10 mouse cellular contexts compared by ENCODE assay signal in genomic region chr2:91462196-91462595, GRCm38 (mm10). TPM values are rescaled to one million over a fixed set of nuclear protein-coding genes. Genes with fewer than 3 reads are reported as not detected.
DNase-seq lines count a peak whose midpoint lies in the region; ATAC-seq and TF ChIP-seq lines count a peak whose summit lies in the region.
"Had no signal": no experiment of that assay in that cellular context is flagged by ENCODE, and none has a peak within 500 bp of the region (broad histone marks: within the 10 kb centered on the region; RNA-seq: fewer than 3 reads in every experiment).

No protein-coding gene starts in this region.

- no peak for DNase-seq in kidney, adult 2 months
- peak; percentile 51 for DNase-seq in forebrain, embryonic 11.5 days (ENCODE audit: low spot score)
- DNase-seq in limb, embryonic 10.5 days (ENCODE audit: low spot score), result peak; percentile 55
- no peak for DNase-seq in thymus, postnatal 14 days
- DNase-seq in frontal cortex, postnatal 14 days (ENCODE audit: low spot score in 2 of 2), result no peak
- DNase-seq in liver, embryonic 11.5 days (ENCODE audit: low spot score), result no peak
- DNase-seq: adrenal gland, postnatal 14 days; thymus, adult 18-20 months had no signal

- no peak for TF ChIP-seq POLR2A in kidney, adult 2 months (IDR thresholded peaks at IDR 0.05; ENCODE audit: low read depth, low read length)

- no peaks in the 10 kb centered on the region for H3K9me3 ChIP-seq in kidney, embryonic 16.5 days (ENCODE audit: low read length)
- no peaks in the 10 kb centered on the region for H3K9me3 ChIP-seq in forebrain, embryonic 11.5 days (ENCODE audit: control insufficient read depth, low read length)
- H3K9me3 ChIP-seq in limb, embryonic 10.5 days (replicated peaks), result no peaks in the 10 kb centered on the region
- H3K9me3 ChIP-seq in neural tube, embryonic 15.5 days (replicated peaks), result no peaks in the 10 kb centered on the region
- peaks cover 5% of the 10 kb centered on the region; the same call in 1 of the 2 replicates for H3K9me3 ChIP-seq in liver, embryonic 11.5 days (ENCODE audit: control insufficient read depth, low read length)

- TF ChIP-seq CTCF in kidney, adult 2 months (conservative IDR thresholded peaks at IDR 0.05; ENCODE audit: insufficient read depth, insufficient read length, low read depth, low read length), result no peak

- no peaks in the 10 kb centered on the region for H3K27me3 ChIP-seq in kidney, embryonic 16.5 days (ENCODE audit: insufficient read depth, low read length)
- no peaks in the 10 kb centered on the region for H3K27me3 ChIP-seq in kidney, adult 2 months (replicated peaks; ENCODE audit: control insufficient read depth, insufficient read depth, low read length)
- no peaks in the 10 kb centered on the region for H3K27me3 ChIP-seq in forebrain, embryonic 11.5 days (ENCODE audit: control insufficient read depth, insufficient read depth, low read length)
- no peaks in the 10 kb centered on the region for H3K27me3 ChIP-seq in limb, embryonic 10.5 days (ENCODE audit: low read depth, poor library complexity, severe bottlenecking)
- H3K27me3 ChIP-seq in neural tube, embryonic 15.5 days (replicated peaks), result 0 out of 2 replicates have a peak, but pooled peaks cover 5% of the 10 kb centered on the region
- H3K27me3 ChIP-seq in liver, embryonic 11.5 days (replicated peaks; ENCODE audit: control insufficient read depth, insufficient read depth, low read length), result peaks cover 28% of the 10 kb centered on the region

- no peak for ATAC-seq in kidney, embryonic 16.5 days (ENCODE audit: low FRiP score, low TSS enrichment)
- ATAC-seq in forebrain, embryonic 11.5 days (replicated peaks; ENCODE audit: low FRiP score), result no peak
- ATAC-seq in neural tube, embryonic 15.5 days (ENCODE audit: low FRiP score), result no peak
- ATAC-seq in liver, embryonic 11.5 days (replicated peaks; ENCODE audit: low FRiP score), result no peak

- no peaks in the 10 kb centered on the region for H3K36me3 ChIP-seq in kidney, embryonic 16.5 days (ENCODE audit: insufficient read depth, low read length)
- H3K36me3 ChIP-seq in kidney, adult 2 months (ENCODE audit: control insufficient read depth, insufficient read depth, low read length), result no peaks in the 10 kb centered on the region
- no peaks in the 10 kb centered on the region for H3K36me3 ChIP-seq in forebrain, embryonic 11.5 days (ENCODE audit: control insufficient read depth, insufficient read depth, low read length)
- peaks cover 11% of the 10 kb centered on the region; the same call in 1 of the 2 replicates for H3K36me3 ChIP-seq in limb, embryonic 10.5 days
- H3K36me3 ChIP-seq in neural tube, embryonic 15.5 days, result no peaks in the 10 kb centered on the region
- H3K36me3 ChIP-seq in liver, embryonic 11.5 days (ENCODE audit: control insufficient read depth, insufficient read depth, low read length), result no peaks in the 10 kb centered on the region

- peak overlapping the region; percentile 36 for H3K4me2 ChIP-seq in kidney, embryonic 16.5 days (replicated peaks; ENCODE audit: low read depth, low read length)
- peak overlapping the region; percentile 38 for H3K4me2 ChIP-seq in forebrain, embryonic 11.5 days (ENCODE audit: low read depth, low read length, severe bottlenecking)
- H3K4me2 ChIP-seq in neural tube, embryonic 15.5 days, result peak overlapping the region; percentile 51
- no peak overlapping the region for H3K4me2 ChIP-seq in liver, embryonic 11.5 days

- H3K4me3 ChIP-seq in kidney, embryonic 16.5 days (ENCODE audit: low read length), result no peak overlapping the region; the same call in 1 of the 2 replicates
- no peak overlapping the region for H3K4me3 ChIP-seq in kidney, adult 2 months (ENCODE audit: insufficient read depth, low read depth, low read length)
- H3K4me3 ChIP-seq in forebrain, embryonic 11.5 days (ENCODE audit: low read depth, low read length), result no peak overlapping the region
- peak overlapping the region; percentile 36 for H3K4me3 ChIP-seq in limb, embryonic 10.5 days
- 0 out of 2 replicates have a peak overlapping the region, but pooled peaks have one; percentile 5 for H3K4me3 ChIP-seq in neural tube, embryonic 15.5 days (replicated peaks)
- H3K4me3 ChIP-seq in liver, embryonic 11.5 days (ENCODE audit: low read depth, low read length), result no peak overlapping the region

- 0 out of 2 replicates have a peak overlapping the region, but pooled peaks have one; percentile 22 for H3K27ac ChIP-seq in kidney, embryonic 16.5 days (ENCODE audit: low read length)
- H3K27ac ChIP-seq in kidney, adult 2 months (ENCODE audit: insufficient read depth, low read depth, low read length), result no peak overlapping the region
- peak overlapping the region; percentile 54; the same call in 1 of the 2 replicates for H3K27ac ChIP-seq in forebrain, embryonic 11.5 days (ENCODE audit: low read depth, low read length)
- peak overlapping the region; percentile 84 for H3K27ac ChIP-seq in limb, embryonic 10.5 days
- H3K27ac ChIP-seq in neural tube, embryonic 15.5 days (replicated peaks), result no peak overlapping the region
- no peak overlapping the region for H3K27ac ChIP-seq in liver, embryonic 11.5 days (ENCODE audit: low read depth, low read length)

- H3K4me1 ChIP-seq in kidney, embryonic 16.5 days (ENCODE audit: insufficient read depth, low read length), result peaks cover 44% of the 10 kb centered on the region
- H3K4me1 ChIP-seq in kidney, adult 2 months (ENCODE audit: control insufficient read depth, insufficient read depth, low read length), result peaks cover 14% of the 10 kb centered on the region
- peaks cover 25% of the 10 kb centered on the region for H3K4me1 ChIP-seq in forebrain, embryonic 11.5 days (replicated peaks; ENCODE audit: control insufficient read depth, insufficient read depth, low read length)
- peaks cover 60% of the 10 kb centered on the region for H3K4me1 ChIP-seq in limb, embryonic 10.5 days
- H3K4me1 ChIP-seq in neural tube, embryonic 15.5 days, result peaks cover 39% of the 10 kb centered on the region
- peaks cover 30% of the 10 kb centered on the region for H3K4me1 ChIP-seq in liver, embryonic 11.5 days (replicated peaks; ENCODE audit: control insufficient read depth, insufficient read depth, low read length)

- 2% methylated on average over 2 of the region's 2 CpGs for WGBS in kidney, embryonic 16.5 days
- WGBS in kidney, adult 2 months, result 58% methylated on average over 2 of the region's 2 CpGs
- WGBS in forebrain, embryonic 11.5 days, result 5% methylated on average over 2 of the region's 2 CpGs
- 0% methylated on average over 2 of the region's 2 CpGs for WGBS in limb, embryonic 10.5 days
- WGBS in neural tube, embryonic 15.5 days, result 13% methylated on average over 2 of the region's 2 CpGs
- WGBS in liver, embryonic 11.5 days, result 10% methylated on average over 2 of the region's 2 CpGs

- H3K9ac ChIP-seq in kidney, embryonic 16.5 days (replicated peaks; ENCODE audit: low read length), result peak overlapping the region; percentile 48
- peak overlapping the region; percentile 43; the same call in 1 of the 2 replicates for H3K9ac ChIP-seq in forebrain, embryonic 11.5 days (ENCODE audit: low read length)
- no peak overlapping the region for H3K9ac ChIP-seq in neural tube, embryonic 15.5 days (replicated peaks)
- H3K9ac ChIP-seq in liver, embryonic 11.5 days (ENCODE audit: low read depth, low read length), result no peak overlapping the region

RNA-seq across cellular contexts. Expression of gene Lrp4, which starts 4.9 kb away (rescaled TPM):
- 7.6 and 9.0 TPM in 2 replicates for polyA plus RNA-seq in kidney, embryonic 16.5 days (2015; fragmentation: Nextera tagmentation; extraction: Ambion mirVana)
- 8.6 and 10.3 TPM in 2 replicates for polyA plus RNA-seq in kidney, adult 2 months (2012; rRNA removed)
- polyA plus RNA-seq in forebrain, embryonic 11.5 days (2014; fragmentation: Nextera tagmentation; extraction: Ambion mirVana), result 10.2 and 11.3 TPM in 2 replicates
- 6.5 and 6.9 TPM in 2 replicates for polyA plus RNA-seq in limb, embryonic 10.5 days (2016; fragmentation: Nextera tagmentation; extraction: Ambion mirVana)
- polyA plus RNA-seq in neural tube, embryonic 15.5 days (2015; fragmentation: Nextera tagmentation; extraction: Ambion mirVana), result 6.8 and 7.3 TPM in 2 replicates
- 1.7 and 1.9 TPM in 2 replicates for polyA plus RNA-seq in liver, embryonic 11.5 days (2014; fragmentation: Nextera tagmentation; extraction: Ambion mirVana)

RNA-seq across cellular contexts. Expression of gene 1110051M20Rik, which starts 17.7 kb away (rescaled TPM):
- polyA plus RNA-seq in kidney, embryonic 16.5 days (2015; fragmentation: Nextera tagmentation; extraction: Ambion mirVana), result 66.9 and 68.9 TPM in 2 replicates
- 35.0 and 36.7 TPM in 2 replicates for polyA plus RNA-seq in kidney, adult 2 months (2012; rRNA removed)
- 102 and 114 TPM in 2 replicates for polyA plus RNA-seq in forebrain, embryonic 11.5 days (2014; fragmentation: Nextera tagmentation; extraction: Ambion mirVana)
- 63.9 and 78.3 TPM in 2 replicates for polyA plus RNA-seq in limb, embryonic 10.5 days (2016; fragmentation: Nextera tagmentation; extraction: Ambion mirVana)
- 133 and 141 TPM in 2 replicates for polyA plus RNA-seq in neural tube, embryonic 15.5 days (2015; fragmentation: Nextera tagmentation; extraction: Ambion mirVana)
- 23.7 and 24.8 TPM in 2 replicates for polyA plus RNA-seq in liver, embryonic 11.5 days (2014; fragmentation: Nextera tagmentation; extraction: Ambion mirVana)

Comparison
In these comparisons a context has a peak if more than half of its experiments do, and no peak if none do; other contexts are left out.
1. H3K27ac ChIP-seq: peak in kidney, embryonic 16.5 days (single experiment), forebrain, embryonic 11.5 days (single experiment) and limb, embryonic 10.5 days (single experiment); none in kidney, adult 2 months (single experiment), neural tube, embryonic 15.5 days (single experiment) and liver, embryonic 11.5 days (single experiment).
2. H3K4me3 ChIP-seq: peak in limb, embryonic 10.5 days (single experiment) and neural tube, embryonic 15.5 days (single experiment); none in kidney, embryonic 16.5 days (single experiment), kidney, adult 2 months (single experiment), forebrain, embryonic 11.5 days (single experiment) and liver, embryonic 11.5 days (single experiment).
3. H3K9ac ChIP-seq: peak in kidney, embryonic 16.5 days (single experiment) and forebrain, embryonic 11.5 days (single experiment); none in neural tube, embryonic 15.5 days (single experiment) and liver, embryonic 11.5 days (single experiment).
4. DNase-seq: peak in forebrain, embryonic 11.5 days (single experiment) and limb, embryonic 10.5 days (single experiment); none in kidney, adult 2 months (single experiment), thymus, postnatal 14 days (single experiment), frontal cortex, postnatal 14 days (0 of 2) and liver, embryonic 11.5 days (single experiment).